Mouse (Mus musculus) heart, postnatal 4 days (tissue): Measurements from ENCODE around the gene Rasgef1b. TPM values are rescaled to one million over a fixed set of nuclear protein-coding genes. Genes with fewer than 3 reads are reported as not detected.

Experiments used
- DNase-seq: peaks from one replicate; pipeline ENCODE4 v3.0.0; 2021
- total RNA-seq, 2 experiments: library from RNA; stranded (reverse); gene quantifications; 2 replicates each; pipeline ENCODE4 v1.2.3; 2021

Gene Rasgef1b
- total RNA-seq, 2 experiments from 2014 or later, result 20.4 to 22.4 TPM

DNA sequence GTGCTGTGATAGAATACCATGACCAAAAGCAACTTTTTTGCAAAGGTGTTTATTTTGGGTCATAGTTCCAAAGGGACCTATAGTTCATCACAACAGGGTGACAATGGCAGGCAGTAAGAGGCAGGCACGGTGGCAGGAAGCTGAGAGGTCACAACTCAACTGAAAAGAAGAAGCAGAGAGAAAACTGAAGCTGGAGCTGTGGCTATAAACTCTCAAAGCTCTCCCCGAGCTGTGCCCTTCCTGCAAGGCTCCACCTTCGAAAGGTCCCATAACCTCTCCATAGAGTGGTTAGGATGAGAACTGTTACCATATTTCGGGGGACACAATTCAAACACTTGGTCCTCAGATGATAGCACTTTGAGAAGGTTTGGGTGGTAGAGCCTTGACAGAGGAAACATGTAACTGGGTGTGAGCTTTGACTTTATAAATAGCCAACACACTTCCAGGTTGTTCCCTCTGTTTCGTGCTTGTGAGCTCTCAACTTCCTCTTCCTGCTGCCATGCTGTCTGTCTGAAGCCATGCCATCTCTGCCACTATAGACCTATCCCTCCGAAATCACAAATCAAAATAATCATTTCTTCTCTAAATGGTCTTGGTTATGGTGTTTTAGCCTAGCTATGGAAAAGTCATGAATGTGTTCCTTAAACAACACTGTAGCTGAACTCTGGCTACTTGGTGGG lies 240.2 kb downstream of the Rasgef1b start:
- no peak for DNase-seq

DNA sequence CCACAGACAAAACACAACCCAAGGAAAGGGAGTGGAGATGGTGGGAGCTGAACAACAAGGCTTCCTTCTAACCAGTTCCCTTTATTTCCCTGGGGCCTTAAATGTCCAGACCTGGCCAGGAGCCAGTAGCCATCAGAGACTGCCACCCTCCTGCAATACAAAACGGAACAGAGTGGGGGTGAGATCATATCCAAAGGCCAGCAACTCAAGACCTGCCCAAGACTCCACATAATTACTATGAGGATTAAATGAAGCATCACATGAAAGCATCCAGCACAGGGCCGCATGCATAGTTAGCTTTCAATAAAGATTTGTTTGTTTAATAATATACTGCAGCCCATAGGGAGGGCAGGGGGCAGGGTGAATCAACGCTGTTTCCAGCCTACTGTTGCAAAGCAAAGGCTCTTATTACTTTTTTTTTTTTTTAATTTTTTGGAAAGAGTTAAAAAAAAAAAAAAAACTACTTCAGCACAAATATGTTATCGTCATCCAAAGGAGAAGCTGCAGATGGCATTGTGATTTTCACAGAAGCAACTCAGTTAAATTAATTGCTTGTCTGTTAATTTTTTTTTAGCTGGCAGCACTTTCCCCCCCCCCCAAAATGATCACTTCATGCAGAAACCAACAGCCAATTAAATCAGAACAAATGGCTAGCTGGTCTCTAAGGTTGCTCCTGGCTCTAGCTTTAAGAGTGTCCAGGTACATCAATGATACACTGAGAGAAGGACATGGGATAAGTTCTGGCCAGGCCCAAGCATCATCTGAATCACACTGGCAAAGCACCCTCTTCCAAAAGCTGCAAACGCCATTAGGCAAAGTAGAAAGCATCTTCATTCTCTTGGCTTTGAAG lies 241.6 kb downstream of the Rasgef1b start:
- DNase-seq, result no peak

DNA sequence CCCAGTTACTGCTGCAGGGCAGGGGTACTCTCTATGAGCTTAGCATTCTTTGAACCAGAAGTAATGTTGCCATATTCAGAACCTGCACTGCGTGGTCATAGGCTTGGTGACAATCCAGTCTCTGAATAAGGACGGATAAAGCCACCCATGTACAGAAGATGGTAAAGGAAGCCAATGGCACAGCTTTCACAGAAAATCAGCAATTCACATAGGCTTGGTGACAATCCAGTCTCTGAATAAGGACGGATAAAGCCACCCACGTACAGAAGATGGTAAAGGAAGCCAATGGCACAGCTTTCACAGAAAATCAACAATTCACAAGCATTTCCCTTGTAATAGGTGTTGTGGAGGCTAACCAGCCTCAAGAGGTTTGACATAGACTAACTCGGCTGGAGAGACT lies 245.7 kb downstream of the Rasgef1b start:
- no peak for DNase-seq

DNA sequence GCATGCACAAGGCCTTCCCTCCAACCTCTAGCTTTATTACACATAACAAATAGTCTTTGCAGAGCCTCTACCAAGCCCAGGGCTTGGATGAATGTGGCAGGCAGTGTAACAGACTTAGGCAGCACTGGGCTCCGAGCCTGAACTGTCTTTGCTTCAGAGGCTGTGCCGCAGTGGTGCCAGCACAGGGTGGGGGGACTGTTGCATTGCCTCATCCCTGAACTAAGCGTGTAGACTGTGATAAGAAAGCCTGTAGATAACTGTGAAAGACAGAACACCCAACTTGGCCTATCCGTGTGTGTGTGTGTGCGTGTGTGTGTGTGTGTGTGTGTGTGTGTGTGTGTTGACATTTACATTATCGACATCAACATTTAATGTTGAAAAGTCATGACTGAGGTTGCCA lies 246.3 kb downstream of the Rasgef1b start:
- DNase-seq, result no peak

DNA sequence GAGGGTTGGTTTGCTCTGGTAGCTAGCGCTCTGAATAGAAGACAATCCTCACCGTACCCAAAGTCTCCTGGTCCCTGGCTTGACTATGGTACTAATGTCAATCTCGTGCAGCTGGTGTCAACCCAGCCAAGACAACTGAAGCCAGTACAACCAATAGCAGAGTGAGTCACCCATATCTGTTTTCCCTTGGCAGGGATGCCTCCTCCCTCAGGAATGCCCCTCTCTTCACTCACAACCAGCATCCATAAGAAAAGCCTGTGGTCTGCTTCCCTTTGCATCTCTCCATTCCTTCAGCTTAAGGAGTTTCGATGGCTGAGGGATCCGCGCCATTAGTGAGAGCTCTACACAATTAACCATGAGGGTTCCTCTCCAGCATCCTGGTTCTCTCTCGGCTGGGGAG lies 246.8 kb downstream of the Rasgef1b start:
- DNase-seq, result no peak

DNA sequence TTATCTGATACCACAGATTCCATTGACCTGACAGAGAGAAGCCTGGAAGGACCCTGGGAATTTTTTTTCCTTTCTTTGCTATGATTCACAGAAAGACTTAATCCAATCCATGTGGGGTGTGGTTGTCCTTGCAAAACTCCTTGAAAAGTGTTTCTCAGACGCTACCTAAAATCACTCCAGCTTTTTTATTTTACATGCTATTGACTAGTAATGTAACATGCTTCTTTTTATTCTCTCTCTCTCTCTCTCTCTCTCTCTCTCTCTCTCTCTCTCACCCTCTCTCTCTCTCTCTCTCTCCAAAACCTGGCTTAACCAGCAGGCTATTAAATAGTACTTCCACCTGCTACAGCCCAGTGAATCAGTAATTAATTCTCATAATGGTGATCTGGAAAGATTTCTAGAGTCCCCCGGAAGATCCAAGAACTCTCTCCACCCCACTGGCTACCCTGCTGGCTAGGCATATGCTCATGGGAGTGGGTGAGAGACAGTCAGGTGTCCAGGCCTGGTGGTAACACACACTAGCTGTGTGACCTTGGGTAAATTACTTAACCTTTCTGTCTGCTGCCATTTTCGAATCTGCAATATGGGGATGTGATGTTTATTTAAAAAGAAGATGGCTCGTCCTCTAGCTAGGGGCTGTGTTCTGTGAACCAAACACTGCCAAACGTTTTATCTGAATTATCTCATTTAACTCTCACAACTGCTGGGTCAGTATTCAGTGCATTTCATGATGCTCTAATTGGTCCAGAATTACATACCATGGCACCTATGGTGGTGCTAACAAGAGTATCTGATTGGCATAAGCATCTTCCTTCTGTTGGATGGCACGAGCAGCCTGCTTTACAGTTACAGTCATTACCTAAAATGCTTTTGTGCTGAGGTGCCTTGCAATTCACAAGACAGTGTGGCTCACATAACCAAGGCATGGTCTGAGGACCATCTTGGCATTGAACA lies 248.5 kb downstream of the Rasgef1b start:
- DNase-seq, result no peak

DNA sequence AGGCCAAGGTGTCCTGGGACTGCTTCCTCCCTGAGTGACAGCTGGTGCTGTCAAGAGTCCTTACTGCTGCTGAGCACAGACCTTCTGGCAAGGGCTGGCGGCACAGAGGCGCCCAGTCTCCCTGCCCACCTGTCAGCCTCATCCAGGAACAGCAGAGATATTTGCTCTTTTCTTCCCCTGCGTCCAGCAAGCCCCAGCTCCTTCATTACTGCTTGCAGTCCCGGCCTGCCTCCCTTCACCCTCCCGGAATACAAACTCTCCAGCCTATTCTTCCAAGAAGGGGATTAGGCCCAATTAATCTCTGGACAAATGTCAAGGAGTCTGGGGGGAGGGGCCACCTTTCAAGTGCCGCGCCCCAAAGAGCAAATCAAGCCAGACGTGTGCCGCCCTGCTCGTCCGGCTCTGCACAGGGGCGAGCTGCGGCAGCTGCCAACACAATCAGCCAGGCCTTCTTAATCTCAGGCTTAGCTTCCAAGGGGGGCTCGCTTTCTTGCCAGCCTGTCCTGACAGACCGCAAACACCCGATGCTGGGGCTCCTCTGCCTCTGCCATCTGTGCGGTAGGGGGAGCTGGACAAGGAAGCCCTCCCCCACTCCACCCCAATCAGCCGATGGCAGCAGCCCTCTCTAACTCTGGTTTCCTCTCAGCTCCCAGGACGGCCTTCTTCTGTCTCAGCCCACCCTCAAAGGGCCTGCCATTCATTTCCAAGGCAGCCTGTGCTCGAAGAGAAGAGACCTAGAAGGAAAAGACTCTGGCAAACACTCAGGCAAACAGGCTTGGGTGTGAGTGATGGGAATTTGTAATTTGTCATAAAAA lies 249.4 kb downstream of the Rasgef1b start:
- DNase-seq, result peak; percentile 50

DNA sequence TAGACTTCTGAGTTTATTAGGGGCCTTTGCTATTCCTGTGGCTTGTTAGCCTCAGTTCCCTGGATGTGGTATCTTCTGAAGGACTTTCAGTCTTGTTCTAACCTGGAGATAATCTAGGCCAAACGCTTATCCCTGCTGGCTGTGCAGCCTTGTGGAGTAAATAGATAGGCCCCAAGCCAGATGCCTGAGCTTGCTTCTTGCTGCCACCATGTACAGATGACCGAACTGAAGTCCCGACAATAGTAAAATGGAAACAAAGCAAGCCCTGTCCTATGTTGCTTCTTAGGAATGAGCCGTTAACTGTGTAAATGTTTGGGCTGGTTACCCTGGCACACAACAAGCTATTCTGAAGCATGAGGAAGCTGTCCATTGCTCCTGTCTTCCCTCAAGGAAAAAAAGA lies 250.1 kb downstream of the Rasgef1b start:
- DNase-seq, result no peak

DNA sequence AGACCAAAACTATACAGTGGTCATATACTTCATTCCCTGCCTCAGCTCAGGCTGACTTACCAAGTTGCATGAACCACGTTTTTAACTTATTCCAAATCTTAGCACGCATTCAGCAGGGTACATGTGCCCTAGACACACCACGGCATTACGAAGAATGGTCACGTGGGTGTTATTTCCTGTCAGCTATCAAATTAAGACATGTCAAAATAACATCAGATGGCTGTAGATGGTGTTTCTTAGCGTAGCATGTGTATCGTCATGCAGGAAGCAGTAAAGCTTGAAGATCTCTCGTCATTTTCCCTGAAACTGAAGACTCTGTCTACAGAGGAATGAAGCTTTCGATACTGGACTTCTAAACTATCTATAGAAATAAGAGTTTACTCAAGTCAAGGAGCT lies 251.4 kb downstream of the Rasgef1b start:
- no peak for DNase-seq

DNA sequence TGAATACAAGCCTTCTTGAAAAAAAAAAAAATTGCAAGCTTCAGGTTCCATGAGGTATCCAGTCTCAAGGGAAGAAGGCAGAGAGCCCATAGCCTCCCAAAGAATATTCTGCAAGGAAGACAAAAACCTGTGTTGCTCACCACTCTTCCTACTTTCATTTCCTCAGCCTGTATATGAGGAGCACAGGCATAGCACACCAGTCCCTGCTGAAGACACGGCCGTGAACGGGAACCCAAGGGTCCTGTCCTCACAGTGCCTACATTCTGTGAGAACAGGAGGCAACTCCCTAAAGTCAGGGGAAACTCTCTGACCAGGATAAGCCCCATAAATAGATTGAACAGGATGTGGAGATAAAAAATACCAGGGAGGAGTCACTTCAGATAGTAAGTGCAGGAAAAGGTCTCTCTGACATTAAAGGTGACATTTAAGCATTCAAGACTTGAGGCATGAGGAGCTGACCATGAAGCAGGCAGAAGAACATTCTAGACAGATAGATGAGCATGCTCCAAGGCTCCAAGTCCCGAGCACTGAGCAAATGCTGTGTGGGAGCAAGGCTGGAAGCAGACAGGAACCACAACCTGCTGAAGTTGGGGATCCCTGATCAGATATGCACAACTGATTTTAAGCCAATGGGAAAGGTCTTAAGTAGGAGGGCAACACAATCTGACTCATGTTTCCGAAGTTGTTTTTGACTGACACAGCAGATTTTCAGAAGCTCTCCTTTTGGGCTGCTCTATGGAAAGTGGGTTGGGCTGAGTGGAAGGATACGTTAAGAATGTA lies 252.0 kb downstream of the Rasgef1b start:
- no peak for DNase-seq

DNA sequence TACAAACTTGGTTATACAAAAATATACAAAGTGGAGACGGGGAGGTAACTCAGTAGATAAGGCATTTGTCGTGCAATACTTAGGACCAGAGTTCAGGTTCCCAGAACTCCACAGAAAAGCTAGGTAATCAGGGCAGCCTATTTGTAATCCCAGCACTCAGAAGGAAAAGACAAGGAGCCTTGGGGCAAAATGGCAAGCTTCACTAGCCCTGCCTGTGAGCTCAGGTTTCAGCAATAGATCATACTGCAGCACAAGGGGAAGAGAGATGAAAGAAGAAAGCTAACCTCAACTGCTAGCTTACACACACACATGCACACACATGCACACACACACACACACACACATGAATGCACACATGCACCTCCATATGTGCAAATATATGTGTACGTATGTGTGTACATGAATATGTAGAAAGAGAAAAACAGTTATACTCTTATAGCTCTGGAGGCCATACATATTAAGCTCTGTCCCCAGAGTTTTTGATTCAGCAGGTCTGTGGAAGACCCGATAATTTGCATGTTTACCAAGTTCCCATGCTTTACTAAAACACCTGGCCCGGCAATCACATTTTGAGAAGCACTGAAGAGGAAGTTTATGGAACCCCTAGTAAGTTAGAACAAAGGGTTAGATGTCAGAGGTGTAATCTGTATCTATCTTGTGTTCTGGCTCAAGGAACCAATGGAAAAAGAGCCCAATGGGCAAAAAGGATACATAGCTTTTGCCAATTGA lies 256.1 kb downstream of the Rasgef1b start:
- DNase-seq, result no peak

DNA sequence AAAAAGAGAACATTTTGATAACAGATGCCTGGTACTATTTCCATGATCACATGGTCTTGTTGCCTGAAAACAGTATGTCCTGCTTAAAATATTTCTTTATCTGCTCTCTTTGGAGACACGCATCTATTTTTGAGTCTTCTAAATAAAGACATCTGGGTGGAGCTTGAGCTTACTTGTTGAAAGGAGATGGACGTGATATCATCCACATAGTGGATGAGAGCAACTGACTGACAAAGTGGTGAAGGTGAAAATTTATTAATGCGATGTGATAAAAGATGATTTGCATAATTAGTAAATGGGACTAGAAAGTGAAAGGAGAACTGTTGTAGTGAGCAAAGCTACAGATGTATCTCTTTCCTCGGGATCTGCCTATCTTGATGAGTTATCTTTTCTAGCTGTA lies 257.1 kb downstream of the Rasgef1b start:
- DNase-seq, result no peak

DNA sequence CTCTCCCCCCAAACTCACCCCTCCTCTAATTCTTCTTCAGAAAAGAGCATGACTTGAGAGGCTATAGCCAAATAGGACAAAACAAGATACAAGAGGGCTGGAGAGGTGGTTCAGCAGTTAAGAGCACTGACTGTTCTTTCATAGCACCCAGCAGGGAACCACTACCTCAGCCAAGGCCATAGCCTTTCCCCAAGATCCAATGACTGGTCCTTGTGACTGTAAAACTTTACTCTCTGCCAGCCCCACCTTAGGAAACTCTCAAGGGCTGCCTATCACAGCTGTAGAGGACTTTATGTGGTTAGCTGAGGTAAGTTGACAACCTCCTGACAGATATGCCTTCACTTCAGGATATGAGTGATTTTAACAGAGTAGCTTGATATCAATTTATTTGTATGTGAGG lies 258.3 kb downstream of the Rasgef1b start:
- DNase-seq, result no peak

DNA sequence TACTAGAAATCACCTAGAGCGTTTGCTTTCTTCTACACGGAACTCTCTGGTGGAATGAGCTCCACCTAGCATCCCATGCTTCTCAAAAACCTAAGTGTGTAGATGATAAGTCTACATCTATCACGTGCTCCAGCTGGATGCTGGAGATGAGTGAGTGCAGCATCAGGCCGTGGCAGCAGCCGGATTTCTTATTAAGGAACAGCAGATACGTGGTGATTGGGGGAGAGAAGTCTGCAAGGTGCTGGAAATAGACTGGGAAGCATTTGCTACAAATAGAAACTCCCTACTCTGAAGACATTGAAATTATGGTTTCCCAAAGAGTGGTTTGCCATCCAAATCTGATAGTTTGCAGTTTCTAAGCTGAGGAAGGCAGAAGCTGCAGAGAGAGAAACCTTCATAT lies 269.9 kb downstream of the Rasgef1b start:
- no peak for DNase-seq

DNA sequence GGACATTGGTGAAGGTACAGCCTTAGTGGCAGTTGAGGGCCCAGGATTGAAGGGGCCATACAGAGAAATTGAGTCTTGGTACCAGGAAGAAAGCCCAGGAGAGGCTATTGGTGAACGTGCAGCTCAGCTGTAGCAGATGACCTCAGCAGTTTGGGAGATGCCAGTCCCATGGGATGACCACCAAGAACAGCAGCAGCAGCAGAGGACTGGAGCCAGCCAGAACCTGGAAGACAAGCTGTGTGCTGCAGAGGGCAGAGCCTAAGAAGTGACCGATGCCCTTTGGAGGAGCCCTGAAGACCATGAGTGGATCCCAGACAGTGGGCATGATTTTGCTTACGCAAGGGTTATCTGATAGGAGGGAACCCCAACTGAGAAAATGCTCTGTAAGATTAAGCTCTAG lies 271.6 kb downstream of the Rasgef1b start:
- no peak for DNase-seq

DNA sequence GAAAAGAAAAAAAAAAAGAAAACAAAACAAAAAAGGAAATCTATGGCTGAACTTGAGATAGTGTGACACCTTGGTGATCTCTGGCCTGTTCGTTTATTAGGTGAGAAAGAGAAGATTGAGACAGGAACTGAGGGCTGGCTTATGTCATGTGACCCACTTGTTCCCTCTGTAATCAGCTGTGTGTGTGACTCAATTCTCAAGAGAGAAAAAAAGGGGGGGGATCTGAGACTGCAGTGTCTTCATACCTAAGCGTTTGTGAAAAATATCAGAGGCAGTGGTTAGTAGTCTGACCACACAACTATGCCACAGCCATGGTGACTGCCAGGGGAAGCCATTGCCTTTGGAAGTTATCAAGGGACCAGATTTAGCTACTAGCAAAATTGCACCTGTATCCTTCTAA lies 276.9 kb downstream of the Rasgef1b start:
- DNase-seq, result no peak

DNA sequence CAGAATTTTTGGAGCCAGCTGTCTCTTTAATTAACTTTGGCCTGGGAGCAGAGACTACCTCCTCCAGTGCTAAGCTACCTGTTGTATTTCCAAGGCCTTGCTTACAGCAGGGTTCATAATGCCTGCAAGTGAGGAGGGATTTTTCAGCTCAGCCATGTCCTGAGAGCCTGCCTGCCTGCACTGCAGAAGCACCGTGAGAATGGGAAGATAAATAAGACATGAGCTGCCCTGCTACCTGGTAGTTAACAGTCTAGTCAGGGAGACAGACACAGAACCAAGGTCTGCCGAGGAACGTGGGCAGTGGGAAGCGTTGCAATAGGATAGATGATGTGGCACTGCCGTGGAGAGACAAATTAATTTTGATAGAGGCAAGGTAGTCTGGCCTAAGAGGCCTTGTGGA lies 277.4 kb downstream of the Rasgef1b start:
- no peak for DNase-seq

DNA sequence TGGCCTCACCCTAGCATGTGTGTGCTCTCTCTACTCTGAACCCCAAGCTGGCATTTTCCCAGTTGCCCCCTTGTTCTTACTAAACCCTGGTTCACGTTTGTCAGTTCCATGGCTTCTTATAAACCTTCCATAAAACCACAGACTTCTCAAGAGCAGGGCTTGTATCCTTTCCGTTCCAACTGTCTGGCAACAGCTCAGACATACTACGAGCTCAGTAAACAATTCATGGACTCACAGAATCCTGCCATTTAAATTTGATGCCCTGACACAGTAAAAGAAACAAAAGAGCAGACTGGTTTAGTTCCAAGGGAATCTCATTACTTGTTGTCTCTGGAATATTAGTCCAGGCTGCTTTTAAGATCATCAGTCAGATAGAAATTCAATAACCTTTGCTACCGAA lies 277.9 kb downstream of the Rasgef1b start:
- no peak for DNase-seq

DNA sequence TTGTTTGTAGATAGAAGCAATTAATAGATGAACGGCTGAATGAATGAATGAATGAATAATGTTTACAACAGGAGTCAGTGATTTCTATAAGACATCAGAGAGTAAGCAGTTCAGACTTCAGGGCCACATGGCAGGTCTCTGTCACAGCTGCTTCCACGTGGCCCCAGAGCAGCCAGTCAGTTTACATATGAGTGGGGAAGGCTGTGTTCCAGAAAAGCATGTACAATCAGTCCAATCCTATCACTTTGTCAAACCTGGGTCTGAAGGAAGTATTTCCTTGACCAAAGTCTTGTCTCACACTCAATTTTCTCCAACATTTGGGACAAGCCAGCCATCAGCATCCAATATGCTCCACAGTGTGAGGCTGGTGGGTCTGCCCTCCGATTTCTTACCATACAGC lies 278.4 kb downstream of the Rasgef1b start:
- no peak for DNase-seq

DNA sequence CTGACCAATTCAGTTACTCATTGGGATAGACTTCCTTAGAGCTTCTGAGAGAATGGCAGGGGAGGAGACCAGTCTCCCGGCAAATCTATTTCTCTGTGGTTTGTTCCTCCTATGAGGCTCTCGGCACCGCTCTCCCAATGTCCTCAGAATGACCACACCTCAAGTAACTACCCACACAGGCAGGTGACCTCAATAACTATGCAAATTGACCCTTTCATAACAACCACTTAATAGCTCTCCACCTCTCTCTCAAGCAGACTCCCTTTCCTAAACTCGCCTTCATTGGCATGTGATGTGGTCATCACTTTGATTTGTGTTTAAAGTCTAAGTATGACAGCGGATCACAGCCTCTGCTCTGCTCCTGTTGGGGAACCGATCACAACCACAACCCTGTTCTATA lies 281.4 kb downstream of the Rasgef1b start:
- no peak for DNase-seq

DNA sequence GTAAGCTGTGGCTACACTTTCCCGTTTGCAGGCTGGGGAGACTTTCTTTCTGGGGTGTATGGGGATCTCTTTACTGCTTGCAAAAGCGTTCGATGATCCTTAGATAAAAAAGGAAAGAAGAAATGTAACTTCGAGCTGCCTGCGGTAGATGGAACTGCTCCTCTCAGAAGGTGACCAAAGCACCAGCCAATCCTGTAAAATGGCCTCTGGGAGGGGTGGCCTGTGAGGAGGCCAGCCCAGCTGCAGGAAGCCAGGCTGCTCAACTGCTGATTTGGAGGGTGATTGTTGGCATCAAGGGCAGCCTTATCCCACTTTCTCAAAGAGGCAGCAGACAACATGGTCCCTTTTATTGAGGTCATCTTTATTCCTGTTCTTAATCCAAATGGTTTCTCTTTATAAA lies 283.6 kb downstream of the Rasgef1b start:
- no peak for DNase-seq
